In genomic region chr7:121596401-121596800, GRCm38 (mm10) we compare ENCODE assay signal across 10 mouse cellular contexts.
DNase-seq lines count a peak whose midpoint lies in the region; ATAC-seq lines count a peak whose summit lies in the region.
"Had no signal": no experiment of that assay in that cellular context is flagged by ENCODE, and none has a peak within 500 bp of the region (broad histone marks: within the 10 kb centered on the region; RNA-seq: fewer than 3 reads in every experiment).

No protein-coding gene starts in this region.

- intact Hi-C loops in left cerebral cortex, postnatal 4 days (cut with DNase I): no loop called here
- intact Hi-C loops in left cerebral cortex, postnatal 25 days (cut with DNase I): no loop called here

- DNase-seq in forebrain, embryonic 10.5 days (ENCODE audit: extremely low spot score, low spot score): peak; percentile 25
- DNase-seq in left cerebral cortex, postnatal 4 days: peak; percentile 7
- DNase-seq in left cerebral cortex, postnatal 25 days (ENCODE audit: low spot score in 2 of 2): no peak
- DNase-seq in NIH3T3 (ENCODE audit: low read depth): peak; percentile 85
- peak; percentile 9 to 59 for DNase-seq in kidney, postnatal 36 days
- DNase-seq in cerebellum, postnatal 36 days: no peak

- no peak overlapping the region for H3K27ac ChIP-seq in forebrain, embryonic 10.5 days
- H3K27ac ChIP-seq in forebrain, embryonic 13.5 days: no peak overlapping the region
- no peak overlapping the region for H3K27ac ChIP-seq in midbrain, embryonic 15.5 days
- H3K27ac ChIP-seq: embryonic facial prominence, embryonic 12.5 days; liver, embryonic 15.5 days had no signal

- H3K4me3 ChIP-seq in forebrain, embryonic 10.5 days: no peak overlapping the region
- H3K4me3 ChIP-seq in forebrain, embryonic 13.5 days: no peak overlapping the region
- H3K4me3 ChIP-seq in midbrain, embryonic 15.5 days: no peak overlapping the region
- H3K4me3 ChIP-seq: embryonic facial prominence, embryonic 12.5 days; liver, embryonic 15.5 days had no signal

- no peak overlapping the region for H3K9ac ChIP-seq in forebrain, embryonic 13.5 days
- H3K9ac ChIP-seq in midbrain, embryonic 15.5 days: no peak overlapping the region
- H3K9ac ChIP-seq: embryonic facial prominence, embryonic 12.5 days; liver, embryonic 15.5 days had no signal

- no peaks in the 10 kb centered on the region for H3K9me3 ChIP-seq in forebrain, embryonic 10.5 days
- H3K9me3 ChIP-seq in forebrain, embryonic 13.5 days (replicated peaks): no peaks in the 10 kb centered on the region
- no peaks in the 10 kb centered on the region for H3K9me3 ChIP-seq in midbrain, embryonic 15.5 days
- H3K9me3 ChIP-seq: embryonic facial prominence, embryonic 12.5 days; liver, embryonic 15.5 days had no signal

- ATAC-seq in forebrain, embryonic 13.5 days: no peak
- no peak for ATAC-seq in midbrain, embryonic 15.5 days (replicated peaks)

- 78% methylated on average over 3 of the region's 3 CpGs for WGBS in forebrain, embryonic 10.5 days
- 78% methylated on average over 3 of the region's 3 CpGs for WGBS in forebrain, embryonic 13.5 days
- 72% methylated on average over 3 of the region's 3 CpGs for WGBS in midbrain, embryonic 15.5 days

- H3K36me3 ChIP-seq in forebrain, embryonic 10.5 days (replicated peaks): no peaks in the 10 kb centered on the region
- no peaks in the 10 kb centered on the region for H3K36me3 ChIP-seq in forebrain, embryonic 13.5 days (ENCODE audit: poor library complexity, severe bottlenecking)
- no peaks in the 10 kb centered on the region for H3K36me3 ChIP-seq in midbrain, embryonic 15.5 days (replicated peaks)
- H3K36me3 ChIP-seq: embryonic facial prominence, embryonic 12.5 days; liver, embryonic 15.5 days had no signal

- H3K4me2 ChIP-seq in forebrain, embryonic 13.5 days: no peak overlapping the region
- H3K4me2 ChIP-seq in midbrain, embryonic 15.5 days: no peak overlapping the region
- H3K4me2 ChIP-seq: embryonic facial prominence, embryonic 12.5 days; liver, embryonic 15.5 days had no signal

- H3K4me1 ChIP-seq in forebrain, embryonic 10.5 days: no peaks in the 10 kb centered on the region
- H3K4me1 ChIP-seq in forebrain, embryonic 13.5 days: no peaks in the 10 kb centered on the region
- no peaks in the 10 kb centered on the region for H3K4me1 ChIP-seq in midbrain, embryonic 15.5 days
- H3K4me1 ChIP-seq: embryonic facial prominence, embryonic 12.5 days; liver, embryonic 15.5 days had no signal

- no peaks in the 10 kb centered on the region for H3K27me3 ChIP-seq in forebrain, embryonic 10.5 days (ENCODE audit: poor library complexity, severe bottlenecking)
- no peaks in the 10 kb centered on the region for H3K27me3 ChIP-seq in forebrain, embryonic 13.5 days
- no peaks in the 10 kb centered on the region for H3K27me3 ChIP-seq in midbrain, embryonic 15.5 days (replicated peaks)
- H3K27me3 ChIP-seq: embryonic facial prominence, embryonic 12.5 days; liver, embryonic 15.5 days had no signal

Comparison
In these comparisons a context has a peak if more than half of its experiments do, and no peak if none do; other contexts are left out.
1. DNase-seq: peak in forebrain, embryonic 10.5 days (single experiment), left cerebral cortex, postnatal 4 days (single experiment), NIH3T3 (single experiment) and kidney, postnatal 36 days (2 of 2); none in left cerebral cortex, postnatal 25 days (0 of 2) and cerebellum, postnatal 36 days (0 of 2).